Mouse (Mus musculus) heart, adult 2 months (tissue): ENCODE results near the gene Npnt.

Source experiments
- CTCF ChIP-seq: fragments of 200-600 bp; IDR thresholded peaks from 2 replicates; pipeline ENCODE4 v1.8.1; 2022; ENCODE audit warnings: antibody characterized with exemption, mild to moderate bottlenecking, moderate library complexity
- POLR2A ChIP-seq: fragments of 200-500 bp; IDR thresholded peaks from 2 replicates; pipeline ENCODE4 v1.6.1; 2011; ENCODE audit warnings: mild to moderate bottlenecking, low read depth, low read length, control low read depth; ENCODE audit not compliant: insufficient read depth

- TF ChIP-seq POLR2A (no peak), CTCF (no peak)
These were observed 38.4 kb downstream of the Npnt start for GRCm38 (mm10) chr3:132911716-132912115.
